In the genomic region with DNA sequence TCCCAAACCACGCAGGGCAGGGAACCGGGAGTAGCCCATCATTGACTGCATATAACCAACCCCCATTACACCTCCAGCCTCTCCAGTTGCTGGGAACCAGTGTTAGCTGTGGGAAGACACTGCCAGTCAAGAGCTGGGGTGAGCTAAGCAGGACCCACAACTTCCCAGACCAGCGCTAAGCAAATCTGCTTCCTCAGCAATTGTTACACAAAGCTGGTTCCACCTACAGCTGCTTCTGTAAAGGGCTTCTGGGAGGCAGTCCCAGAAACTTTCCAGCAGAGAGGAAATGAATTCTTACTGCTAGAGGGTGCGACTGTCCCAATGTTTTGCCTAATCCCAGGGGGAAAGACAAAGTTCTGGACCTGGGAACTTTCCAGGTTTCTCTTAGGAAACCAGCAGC, we compare ENCODE assay signal across 22 mouse cellular contexts. TPM values are rescaled to one million over a fixed set of nuclear protein-coding genes. Genes with fewer than 3 reads are reported as not detected.
DNase-seq lines count a peak whose midpoint lies in the region; ATAC-seq and TF ChIP-seq lines count a peak whose summit lies in the region.
"Had no signal": no experiment of that assay in that cellular context is flagged by ENCODE, and none has a peak within 500 bp of the region (broad histone marks: within the 10 kb centered on the region; RNA-seq: fewer than 3 reads in every experiment).

No protein-coding gene starts in this region.

- DNase-seq in heart, postnatal 0 days (ENCODE audit: low spot score): peak; percentile 18
- DNase-seq in heart, adult 2 months: no peak
- no peak for DNase-seq in ES-E14 (ENCODE audit: low read depth, low spot score)
- no peak for DNase-seq in thymus, postnatal 14 days
- DNase-seq in cerebellum, adult 11-12 months: no peak
- DNase-seq: adrenal gland, adult 2 months; adrenal gland, postnatal 10 days; adrenal gland, postnatal 25 days; cerebellum, adult 11 months; cerebellum, adult 9-10 months; forebrain, postnatal 0 days had no signal

- H3K27ac ChIP-seq in heart, postnatal 0 days (ENCODE audit: low read depth): no peak overlapping the region
- H3K27ac ChIP-seq in heart, adult 2 months: no peak overlapping the region
- H3K27ac ChIP-seq in ES-E14 (ENCODE audit: insufficient read depth, low read depth, low read length, poor library complexity, severe bottlenecking): no peak overlapping the region
- H3K27ac ChIP-seq: embryonic facial prominence, embryonic 10.5 days; embryonic facial prominence, embryonic 12.5 days; forebrain, embryonic 13.5 days; forebrain, embryonic 15.5 days had no signal

- in situ Hi-C loops in ES-E14 (cut with MboI; ENCODE audit: low sequenced_read_pairs in 2 of 2, unreplicated experiment in 2 of 2): no loop called here

- intact Hi-C loops in heart, adult 2 months (cut with DNase I): no loop called here

- no peak overlapping the region for H3K9ac ChIP-seq in heart, postnatal 0 days (replicated peaks; ENCODE audit: low read depth, low read length)
- no peak overlapping the region for H3K9ac ChIP-seq in heart, adult 2 months (ENCODE audit: low read depth, low read length)
- H3K9ac ChIP-seq in ES-E14 (ENCODE audit: insufficient read depth, low read depth, low read length, poor library complexity, severe bottlenecking): no peak overlapping the region
- H3K9ac ChIP-seq: embryonic facial prominence, embryonic 12.5 days; forebrain, embryonic 13.5 days; forebrain, embryonic 15.5 days; forebrain, postnatal 0 days had no signal

- 53% methylated on average over 4 of the region's 4 CpGs for whole genome bisulfite sequencing in heart, postnatal 0 days
- 50% methylated on average over 4 of the region's 4 CpGs for WGBS in heart, adult 2 months

- no peaks in the 10 kb centered on the region for H3K27me3 ChIP-seq in heart, postnatal 0 days (ENCODE audit: control insufficient read depth, insufficient read depth, low read length)
- no peaks in the 10 kb centered on the region for H3K27me3 ChIP-seq in heart, adult 2 months (ENCODE audit: control insufficient read depth, insufficient read depth, low read length)
- H3K27me3 ChIP-seq: embryonic facial prominence, embryonic 12.5 days; forebrain, embryonic 15.5 days had no signal

- no peak for TF ChIP-seq POLR2A in heart, adult 2 months (IDR thresholded peaks at IDR 0.05; ENCODE audit: insufficient read depth, low read depth, low read length)

- no peak for ATAC-seq in heart, postnatal 0 days (ENCODE audit: insufficient read depth, low read depth)
- ATAC-seq: forebrain, embryonic 13.5 days; forebrain, embryonic 15.5 days; forebrain, postnatal 0 days had no signal

- no peak for TF ChIP-seq CTCF in heart, postnatal 0 days (IDR thresholded peaks at IDR 0.05; ENCODE audit: low read depth)
- TF ChIP-seq CTCF in heart, adult 2 months (IDR thresholded peaks at IDR 0.05): no peak

- H3K4me1 ChIP-seq in heart, postnatal 0 days (ENCODE audit: control insufficient read depth, insufficient read depth): no peaks in the 10 kb centered on the region
- H3K4me1 ChIP-seq in heart, adult 2 months (ENCODE audit: control insufficient read depth, insufficient read depth, low read length): 0 out of 2 replicates have a peak, but pooled peaks cover 2% of the 10 kb centered on the region
- H3K4me1 ChIP-seq in ES-E14 (ENCODE audit: control insufficient read depth in 2 of 2, insufficient read depth in 2 of 2, low read length in 2 of 2, poor library complexity in 1 of 2): no peaks in the 10 kb centered on the region
- H3K4me1 ChIP-seq: embryonic facial prominence, embryonic 12.5 days; forebrain, embryonic 13.5 days; forebrain, embryonic 15.5 days had no signal

- no peak overlapping the region for H3K4me2 ChIP-seq in heart, postnatal 0 days (ENCODE audit: low read depth, low read length)
- H3K4me2 ChIP-seq: embryonic facial prominence, embryonic 12.5 days; forebrain, embryonic 13.5 days; forebrain, embryonic 15.5 days had no signal

- no peak overlapping the region for H3K4me3 ChIP-seq in heart, postnatal 0 days (ENCODE audit: low read depth, low read length)
- H3K4me3 ChIP-seq in heart, adult 2 months: no peak overlapping the region
- no peak overlapping the region for H3K4me3 ChIP-seq in ES-E14 (ENCODE audit: insufficient read depth in 1 of 2, low read depth in 1 of 2, low read length in 2 of 2, poor library complexity in 1 of 2, severe bottlenecking in 1 of 2)
- H3K4me3 ChIP-seq: embryonic facial prominence, embryonic 10.5 days; embryonic facial prominence, embryonic 12.5 days; forebrain, embryonic 13.5 days; forebrain, embryonic 15.5 days had no signal

- no peaks in the 10 kb centered on the region for H3K36me3 ChIP-seq in heart, postnatal 0 days (replicated peaks; ENCODE audit: control insufficient read depth, insufficient read depth, low read length)
- H3K36me3 ChIP-seq in heart, adult 2 months (ENCODE audit: control insufficient read depth, insufficient read depth, low read length): no peaks in the 10 kb centered on the region
- H3K36me3 ChIP-seq in ES-E14 (ENCODE audit: control insufficient read depth, insufficient read depth, low read length, poor library complexity, severe bottlenecking): no peaks in the 10 kb centered on the region
- H3K36me3 ChIP-seq: embryonic facial prominence, embryonic 10.5 days; embryonic facial prominence, embryonic 12.5 days; forebrain, embryonic 15.5 days had no signal

- H3K79me2 ChIP-seq in heart, adult 2 months (replicated peaks; ENCODE audit: control insufficient read depth, insufficient read depth, low read length): no peaks in the 10 kb centered on the region

- no peak for TF ChIP-seq EP300 in heart, postnatal 0 days (IDR thresholded peaks at IDR 0.05; ENCODE audit: low read depth)
- TF ChIP-seq EP300 in heart, adult 2 months (IDR thresholded peaks at IDR 0.05; ENCODE audit: insufficient read depth, low read depth, low read length): no peak

- no peaks in the 10 kb centered on the region for H3K9me3 ChIP-seq in heart, postnatal 0 days (replicated peaks; ENCODE audit: control insufficient read depth, low read length)
- H3K9me3 ChIP-seq in ES-E14 (ENCODE audit: control insufficient read depth, insufficient read depth, low read depth, low read length): no peaks in the 10 kb centered on the region
- H3K9me3 ChIP-seq: embryonic facial prominence, embryonic 10.5 days; embryonic facial prominence, embryonic 12.5 days; forebrain, embryonic 13.5 days; forebrain, embryonic 15.5 days had no signal

TF ChIP-seq in ES-E14, 5 proteins besides CTCF, POLR2A, EP300 and RAD21:
- TF ChIP-seq ZC3H11A (IDR thresholded peaks at IDR 0.05; ENCODE audit: borderline replicate concordance, low read depth, low read length) (no peak), MAFK (IDR thresholded peaks at IDR 0.05; ENCODE audit: insufficient read depth, low read depth, low read length) (peak; percentile 67; the same call in 1 of the 2 replicates), HCFC1 (IDR thresholded peaks at IDR 0.05; ENCODE audit: borderline replicate concordance, insufficient read depth, low read length) (no peak), ZNF384 (IDR thresholded peaks at IDR 0.05; ENCODE audit: low read depth, low read length) (no peak)

RNA-seq across cellular contexts. Expression of a gene that starts 22.2 kb away (rescaled TPM):
- not detected in 2 replicates for total RNA-seq in heart, postnatal 0 days (2014; rRNA removed; ENCODE audit: low replicate concordance)
- not detected in 2 replicates for polyA plus RNA-seq in heart, postnatal 0 days (2015; fragmentation: Nextera tagmentation; extraction: Ambion mirVana)
- total RNA-seq in heart, adult 2 months (2021): not detected
- not detected in 2 replicates for polyA plus RNA-seq in heart, adult 2 months (2012; rRNA removed)
- not detected in 2 replicates for total RNA-seq in ES-E14 (2012; rRNA removed)
- total RNA-seq: adrenal gland, adult 2 months; adrenal gland, postnatal 10 days; adrenal gland, postnatal 25 days; forebrain, postnatal 0 days; MEL had no signal
- polyA plus RNA-seq: adrenal gland, adult 2 months; brain, embryonic 14.5 days; C2C12; embryonic facial prominence, embryonic 10.5 days; embryonic facial prominence, embryonic 12.5 days; embryonic facial prominence, embryonic 14.5 days; forebrain, embryonic 11.5 days; forebrain, embryonic 13.5 days; forebrain, embryonic 15.5 days; forebrain, postnatal 0 days had no signal

RNA-seq across cellular contexts. Expression of a gene that starts 25.6 kb away (rescaled TPM):
- total RNA-seq in heart, postnatal 0 days (2014; rRNA removed; ENCODE audit: low replicate concordance): not detected in 2 replicates
- not detected in 2 replicates for polyA plus RNA-seq in heart, postnatal 0 days (2015; fragmentation: Nextera tagmentation; extraction: Ambion mirVana)
- total RNA-seq in heart, adult 2 months (2021): not detected
- 0.12 TPM in 1 of 2 replicates, not detected in the other for polyA plus RNA-seq in heart, adult 2 months (2012; rRNA removed)
- not detected in 2 replicates for total RNA-seq in ES-E14 (2012; rRNA removed)
- total RNA-seq: adrenal gland, adult 2 months; adrenal gland, postnatal 25 days; MEL had no signal
- polyA plus RNA-seq: adrenal gland, adult 2 months; C2C12; cerebellum, adult 2 months; cortical plate, adult 2 months; embryonic facial prominence, embryonic 10.5 days; embryonic facial prominence, embryonic 12.5 days; embryonic facial prominence, embryonic 14.5 days; forebrain, embryonic 11.5 days; forebrain, embryonic 15.5 days had no signal
